Mouse (Mus musculus): Measurements from ENCODE around the gene Ncln. TPM values are rescaled to one million over a fixed set of nuclear protein-coding genes. Genes with fewer than 3 reads are reported as not detected.

Gene Ncln
- 68.7 and 68.8 TPM in 2 replicates for polyA plus RNA-seq (2015; fragmentation: Nextera tagmentation; extraction: Ambion mirVana)

GRCm38 (mm10) chr10:81496264-81496901, at the start of gene Ncln:
Gene Ncln, minus strand, starts transcription at chr10:81496392.
- WGBS = under 1% methylated on average over 45 of the region's 45 CpGs
- H3K9ac ChIP-seq = peak within 1 kb of the TSS; percentile 86
- ATAC-seq (ENCODE audit: low read depth) = peak; percentile 96
- H3K27me3 ChIP-seq = no peaks in the 10 kb centered on the region
- peak within 1 kb of the TSS; percentile 91 for H3K4me2 ChIP-seq
- peaks cover 26% of the 10 kb centered on the region for H3K4me1 ChIP-seq (replicated peaks)
- H3K36me3 ChIP-seq = peaks cover 20% of the 10 kb centered on the region
- no peaks in the 10 kb centered on the region for H3K9me3 ChIP-seq
- H3K27ac ChIP-seq (replicated peaks) = peak within 1 kb of the TSS; percentile 71
- peak within 1 kb of the TSS; percentile 65 for H3K4me3 ChIP-seq

- 0 out of 2 replicates have a peak, but pooled peaks cover 3% of the 10 kb centered on the region for H3K27me3 ChIP-seq
- peak within 1 kb of the TSS; percentile 94 for H3K27ac ChIP-seq (replicated peaks)
- ATAC-seq (ENCODE audit: low read depth) = peak; percentile 96
- H3K9ac ChIP-seq = peak within 1 kb of the TSS; percentile 98
- peak within 1 kb of the TSS; percentile 94 for H3K4me3 ChIP-seq
- no peaks in the 10 kb centered on the region for H3K9me3 ChIP-seq
- H3K36me3 ChIP-seq = no peaks in the 10 kb centered on the region
- peaks cover 42% of the 10 kb centered on the region for H3K4me1 ChIP-seq (replicated peaks)
- H3K4me2 ChIP-seq = peak within 1 kb of the TSS; percentile 99
- WGBS = 2% methylated on average over 35 of the region's 59 CpGs
Measured at GRCm38 (mm10) chr10:81545161-81545747, 49.1 kb upstream of the Ncln start, which contains the start of gene Gna11. Gene Gna11, minus strand, starts transcription at chr10:81545190.

DNA sequence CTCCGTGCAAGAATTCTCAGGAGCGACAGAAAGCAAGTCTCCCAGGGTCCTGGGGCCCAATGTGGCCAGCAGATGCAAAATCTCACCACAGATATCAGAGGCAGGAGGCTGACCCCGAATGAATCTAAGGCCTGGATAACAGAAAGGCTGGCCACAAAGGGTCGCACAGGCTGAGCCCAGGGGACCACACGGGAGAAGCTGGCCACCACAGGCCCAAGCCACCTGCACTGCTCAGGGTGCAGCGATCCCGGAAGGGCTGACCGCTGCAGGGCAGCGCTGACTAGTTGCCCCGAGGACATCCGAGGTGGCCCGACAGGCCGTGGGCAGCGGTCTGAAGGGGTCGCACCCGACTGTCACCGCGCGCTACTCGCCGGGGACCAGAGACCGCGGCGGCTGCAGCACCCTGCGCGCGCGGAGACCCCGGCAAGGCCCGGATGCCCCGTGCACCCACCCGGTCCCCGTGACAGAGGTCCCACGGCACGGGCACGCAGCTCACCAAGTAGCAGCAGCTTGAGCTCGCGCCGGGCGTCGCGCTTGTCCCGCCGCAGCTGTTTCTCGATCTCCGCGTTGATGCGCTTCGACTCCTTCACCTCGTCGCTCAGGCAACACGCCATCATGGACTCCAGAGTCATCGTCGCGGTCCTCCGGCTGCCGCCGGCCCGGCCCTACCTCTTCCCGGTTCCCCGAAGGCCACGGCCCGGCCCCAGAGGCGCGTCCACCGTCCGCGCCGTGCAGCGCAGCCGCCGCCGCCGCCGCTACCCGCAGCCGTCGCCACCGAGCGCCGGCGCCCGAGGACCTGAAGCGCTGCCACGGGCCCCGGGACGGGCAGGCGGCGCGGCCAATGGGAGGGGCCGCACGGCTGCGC, 48.3 kb upstream of the Ncln start:
- no peaks in the 10 kb centered on the region for H3K36me3 ChIP-seq
- under 1% methylated on average over 91 of the region's 93 CpGs for WGBS
- H3K9me3 ChIP-seq = no peaks in the 10 kb centered on the region
- peak; percentile 21 for ATAC-seq (ENCODE audit: low read depth)
- H3K27ac ChIP-seq (replicated peaks) = peak overlapping the region; percentile 89
- H3K9ac ChIP-seq = peak overlapping the region; percentile 98
- peak overlapping the region; percentile 94 for H3K4me3 ChIP-seq
- peak overlapping the region; percentile 99 for H3K4me2 ChIP-seq
- 0 out of 2 replicates have a peak, but pooled peaks cover 3% of the 10 kb centered on the region for H3K27me3 ChIP-seq
- peaks cover 42% of the 10 kb centered on the region for H3K4me1 ChIP-seq (replicated peaks)

DNA sequence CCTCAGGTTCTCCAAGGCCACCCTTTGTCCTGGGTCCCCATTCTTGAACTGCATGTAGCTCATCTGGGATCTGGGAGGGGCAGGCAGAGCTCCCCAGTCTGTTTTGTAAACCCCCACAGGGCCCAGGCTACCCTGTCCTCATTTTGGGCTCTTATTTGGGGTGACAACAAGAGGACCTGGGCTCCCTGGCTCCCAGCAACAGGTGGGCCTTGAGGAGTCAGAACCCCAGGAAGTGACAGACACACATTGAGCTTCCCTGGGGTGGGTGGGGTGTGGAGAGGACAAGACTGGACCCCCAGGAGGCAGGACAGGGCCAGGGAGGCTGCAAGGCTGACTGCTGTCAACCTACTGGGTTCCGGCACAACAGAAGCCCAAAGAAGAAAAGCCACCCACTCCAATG, 47.4 kb upstream of the Ncln start:
- no peak for ATAC-seq (ENCODE audit: low read depth)
- Histone ChIP-seq H3K9me3 (no peaks in the 10 kb centered on the region), H3K9ac (peak overlapping the region; percentile 98), H3K4me1 (replicated peaks) (peaks cover 42% of the 10 kb centered on the region), H3K4me3 (peak overlapping the region; percentile 94), H3K4me2 (peak overlapping the region; percentile 99), H3K36me3 (no peaks in the 10 kb centered on the region), H3K27ac (replicated peaks) (no peak overlapping the region), H3K27me3 (no peaks in the 10 kb centered on the region)
- 81% methylated on average over 1 of the region's 1 CpGs for WGBS

GRCm38 (mm10) chr10:81542727-81543460, 46.7 kb upstream of the Ncln start:
- peaks cover 42% of the 10 kb centered on the region for H3K4me1 ChIP-seq (replicated peaks)
- H3K36me3 ChIP-seq = no peaks in the 10 kb centered on the region
- peak overlapping the region; percentile 94 for H3K4me3 ChIP-seq
- no peak for ATAC-seq (ENCODE audit: low read depth)
- no peak overlapping the region for H3K27ac ChIP-seq (replicated peaks)
- no peaks in the 10 kb centered on the region for H3K9me3 ChIP-seq
- H3K9ac ChIP-seq = peak overlapping the region; percentile 98
- no peaks in the 10 kb centered on the region for H3K27me3 ChIP-seq
- 78% methylated on average over 7 of the region's 7 CpGs for WGBS
- H3K4me2 ChIP-seq = peak overlapping the region; percentile 99

- Histone ChIP-seq H3K9me3 (no peaks in the 10 kb centered on the region), H3K4me3 (no peak overlapping the region), H3K4me1 (replicated peaks) (peaks cover 42% of the 10 kb centered on the region), H3K36me3 (no peaks in the 10 kb centered on the region), H3K4me2 (peak overlapping the region; percentile 15), H3K9ac (0 out of 2 replicates have a peak overlapping the region, but pooled peaks have one; percentile 52), H3K27me3 (no peaks in the 10 kb centered on the region), H3K27ac (replicated peaks) (no peak overlapping the region)
- ATAC-seq (ENCODE audit: low read depth) = no peak
- WGBS = 80% methylated on average over 10 of the region's 10 CpGs
Measured at GRCm38 (mm10) chr10:81541803-81542202, 45.6 kb upstream of the Ncln start.

GRCm38 (mm10) chr10:81541363-81541762, 45.2 kb upstream of the Ncln start:
- Histone ChIP-seq H3K9me3 (no peaks in the 10 kb centered on the region), H3K36me3 (no peaks in the 10 kb centered on the region), H3K27ac (replicated peaks) (no peak overlapping the region), H3K4me3 (no peak overlapping the region), H3K4me1 (replicated peaks) (peaks cover 42% of the 10 kb centered on the region), H3K9ac (0 out of 2 replicates have a peak overlapping the region, but pooled peaks have one; percentile 52), H3K4me2 (peak overlapping the region; percentile 15; the same call in 1 of the 2 replicates), H3K27me3 (no peaks in the 10 kb centered on the region)
- ATAC-seq (ENCODE audit: low read depth) = no peak
- 89% methylated on average over 5 of the region's 5 CpGs for WGBS

DNA sequence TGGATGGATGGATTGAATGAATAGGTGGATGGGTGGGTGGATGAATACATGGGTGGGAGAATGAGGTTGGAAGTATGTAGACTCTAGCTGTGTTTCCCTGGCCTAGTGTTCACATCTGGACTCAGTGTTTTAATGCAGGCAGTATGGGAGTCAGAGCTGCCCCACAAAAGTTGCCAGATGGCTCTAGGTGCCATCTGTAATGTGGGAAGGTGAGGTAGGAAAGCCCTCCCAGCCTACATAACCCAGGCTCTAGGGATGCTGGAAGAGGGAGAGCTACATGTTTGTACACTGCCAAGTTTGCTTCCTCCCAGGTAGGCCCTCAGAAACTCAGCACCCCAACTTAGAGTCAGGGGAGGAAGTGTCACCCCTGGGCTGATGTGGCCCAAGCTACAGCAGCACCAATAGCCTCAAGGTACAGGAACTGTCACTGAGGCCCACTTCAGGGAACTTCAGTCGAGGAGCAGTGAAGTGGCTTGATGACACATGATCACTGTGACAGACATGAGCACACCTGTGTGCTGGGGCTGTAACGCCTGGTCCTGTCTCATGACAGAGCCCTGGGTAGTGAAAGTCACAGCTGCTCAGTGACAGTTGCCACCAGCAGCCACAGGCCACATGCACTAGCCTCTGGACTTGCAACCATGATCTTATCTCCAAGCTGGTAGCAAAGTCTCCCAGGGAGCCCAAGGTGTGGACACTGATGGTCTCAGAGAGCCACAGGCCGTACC, 42.3 kb upstream of the Ncln start:
- Histone ChIP-seq H3K27ac (replicated peaks) (no peak overlapping the region), H3K27me3 (no peaks in the 10 kb centered on the region), H3K4me3 (no peak overlapping the region), H3K36me3 (peaks cover 15% of the 10 kb centered on the region; the same call in 1 of the 2 replicates), H3K9me3 (no peaks in the 10 kb centered on the region), H3K4me1 (replicated peaks) (peaks cover 36% of the 10 kb centered on the region), H3K4me2 (no peak overlapping the region), H3K9ac (no peak overlapping the region)
- WGBS = 88% methylated on average over 3 of the region's 3 CpGs
- no peak for ATAC-seq (ENCODE audit: low read depth)

- ATAC-seq (ENCODE audit: low read depth) = no peak
- no peak overlapping the region for H3K4me3 ChIP-seq
- H3K27ac ChIP-seq (replicated peaks) = no peak overlapping the region
- no peak overlapping the region for H3K9ac ChIP-seq
- 100% methylated on average over 2 of the region's 2 CpGs for WGBS
- no peaks in the 10 kb centered on the region for H3K9me3 ChIP-seq
- H3K27me3 ChIP-seq = no peaks in the 10 kb centered on the region
- peaks cover 26% of the 10 kb centered on the region for H3K36me3 ChIP-seq
- no peak overlapping the region for H3K4me2 ChIP-seq
- peaks cover 25% of the 10 kb centered on the region for H3K4me1 ChIP-seq (replicated peaks)
Measured at GRCm38 (mm10) chr10:81537429-81537828, 41.2 kb upstream of the Ncln start.

- no peak for ATAC-seq (ENCODE audit: low read depth)
- peaks cover 31% of the 10 kb centered on the region for H3K36me3 ChIP-seq
- no peak overlapping the region for H3K9ac ChIP-seq
- 81% methylated on average over 6 of the region's 6 CpGs for WGBS
- no peak overlapping the region for H3K27ac ChIP-seq (replicated peaks)
- no peaks in the 10 kb centered on the region for H3K9me3 ChIP-seq
- peaks cover 18% of the 10 kb centered on the region for H3K4me1 ChIP-seq (replicated peaks)
- H3K4me3 ChIP-seq = no peak overlapping the region
- H3K4me2 ChIP-seq = no peak overlapping the region
- H3K27me3 ChIP-seq = no peaks in the 10 kb centered on the region
Measured at GRCm38 (mm10) chr10:81536734-81537133, 40.5 kb upstream of the Ncln start.

- Histone ChIP-seq H3K36me3 (peaks cover 50% of the 10 kb centered on the region), H3K27me3 (no peaks in the 10 kb centered on the region), H3K4me2 (no peak overlapping the region), H3K27ac (replicated peaks) (no peak overlapping the region), H3K9ac (no peak overlapping the region), H3K4me1 (replicated peaks) (peaks cover 8% of the 10 kb centered on the region; the same call in 1 of the 2 replicates), H3K9me3 (no peaks in the 10 kb centered on the region), H3K4me3 (no peak overlapping the region)
- no peak for ATAC-seq (ENCODE audit: low read depth)
- 65% methylated on average over 16 of the region's 16 CpGs for WGBS
Measured at GRCm38 (mm10) chr10:81534826-81535225, 38.6 kb upstream of the Ncln start.
